ENCODE assay signal across 10 mouse cellular contexts in genomic region chr2:115579171-115579900, GRCm38 (mm10). TPM values are rescaled to one million over a fixed set of nuclear protein-coding genes. Genes with fewer than 3 reads are reported as not detected.
A peak's percentile ranks its signal among the peaks of the same experiment; 100 is the strongest.
DNase-seq lines count a peak whose midpoint lies in the region; ATAC-seq and TF ChIP-seq lines count a peak whose summit lies in the region.
"Had no signal": no experiment of that assay in that cellular context is flagged by ENCODE, and none has a peak within 500 bp of the region (broad histone marks: within the 10 kb centered on the region; RNA-seq: fewer than 3 reads in every experiment).

No protein-coding gene starts in this region.

- H3K27me3 ChIP-seq in testis, adult 2 months (ENCODE audit: control insufficient read depth, insufficient read depth, low read length), result no peaks in the 10 kb centered on the region
- H3K27me3 ChIP-seq in forebrain, postnatal 0 days (ENCODE audit: insufficient read depth, low read length), result no peaks in the 10 kb centered on the region
- no peaks in the 10 kb centered on the region for H3K27me3 ChIP-seq in liver, embryonic 14.5 days (ENCODE audit: control insufficient read depth, insufficient read depth, low read length)

- TF ChIP-seq POLR2A in testis, adult 2 months (IDR thresholded peaks at IDR 0.05; ENCODE audit: control insufficient read depth, low read depth, low read length), result no peak

- peak overlapping the region; percentile 36 for H3K4me2 ChIP-seq in forebrain, postnatal 0 days (ENCODE audit: low read depth)
- peak overlapping the region; percentile 86 for H3K4me2 ChIP-seq in liver, embryonic 14.5 days (ENCODE audit: low read depth)

- peaks cover 6% of the 10 kb centered on the region for H3K4me1 ChIP-seq in testis, adult 2 months (ENCODE audit: control insufficient read depth, insufficient read depth, low read length)
- peaks cover 6% of the 10 kb centered on the region; the same call in 1 of the 2 replicates for H3K4me1 ChIP-seq in forebrain, postnatal 0 days (ENCODE audit: insufficient read depth)
- peaks cover 9 to 19% of the 10 kb centered on the region in 2 experiments for H3K4me1 ChIP-seq in liver, embryonic 14.5 days (replicated peaks; ENCODE audit: control insufficient read depth in 2 of 2, insufficient read depth in 2 of 2, low read length in 1 of 2)

- H3K4me3 ChIP-seq in testis, adult 2 months (ENCODE audit: control insufficient read depth, low read depth, low read length), result peak overlapping the region; percentile 71
- H3K4me3 ChIP-seq in forebrain, postnatal 0 days (ENCODE audit: low read depth, low read length), result no peak overlapping the region
- H3K4me3 ChIP-seq in liver, embryonic 14.5 days (ENCODE audit: insufficient read depth in 1 of 2, low read depth in 2 of 2, low read length in 2 of 2), result peak overlapping the region; percentile 25 to 30; a peak in 2 of 4 replicates

- no peak for TF ChIP-seq EP300 in liver, embryonic 14.5 days (IDR thresholded peaks at IDR 0.05; ENCODE audit: low read depth)

- no peaks in the 10 kb centered on the region for H3K36me3 ChIP-seq in testis, adult 2 months (ENCODE audit: control insufficient read depth, insufficient read depth, low read length)
- H3K36me3 ChIP-seq in forebrain, postnatal 0 days (ENCODE audit: insufficient read depth), result no peaks in the 10 kb centered on the region
- H3K36me3 ChIP-seq in liver, embryonic 14.5 days (replicated peaks; ENCODE audit: control insufficient read depth, insufficient read depth, low read depth), result no peaks in the 10 kb centered on the region

- no peak for TF ChIP-seq CTCF in testis, adult 2 months (IDR thresholded peaks at IDR 0.05; ENCODE audit: control insufficient read depth, insufficient read depth, insufficient replicate concordance, low read depth, low read length)
- TF ChIP-seq CTCF in forebrain, postnatal 0 days (IDR thresholded peaks at IDR 0.05; ENCODE audit: low read depth), result no peak
- TF ChIP-seq CTCF in liver, embryonic 14.5 days (IDR thresholded peaks at IDR 0.05; ENCODE audit: low read depth), result no peak

- H3K9me3 ChIP-seq in forebrain, postnatal 0 days (ENCODE audit: low read length), result no peaks in the 10 kb centered on the region
- H3K9me3 ChIP-seq in liver, embryonic 14.5 days (ENCODE audit: control insufficient read depth, low read length), result no peaks in the 10 kb centered on the region

- no peak overlapping the region for H3K27ac ChIP-seq in testis, adult 2 months (ENCODE audit: control insufficient read depth, insufficient read depth, low read depth, low read length)
- no peak overlapping the region for H3K27ac ChIP-seq in forebrain, postnatal 0 days (ENCODE audit: low read depth, low read length)
- H3K27ac ChIP-seq in liver, embryonic 14.5 days, result no peak overlapping the region

- 11% methylated on average over 18 of the region's 18 CpGs for WGBS in forebrain, postnatal 0 days
- WGBS in liver, embryonic 14.5 days (ENCODE audit: insufficient replicate concordance), result 68% methylated on average over 18 of the region's 18 CpGs

- no peak for ATAC-seq in forebrain, postnatal 0 days
- ATAC-seq in liver, embryonic 14.5 days (ENCODE audit: insufficient read depth), result no peak
- ATAC-seq: activated CD4-positive, CD25-positive, alpha-beta regulatory T cell, adult 4 months had no signal

- H3K9ac ChIP-seq in forebrain, postnatal 0 days, result no peak overlapping the region
- peak overlapping the region; percentile 34 for H3K9ac ChIP-seq in liver, embryonic 14.5 days (replicated peaks)

- DNase-seq in testis, postnatal 10 days (ENCODE audit: low spot score), result no peak
- DNase-seq in forebrain, postnatal 0 days, result no peak
- no peak for DNase-seq in liver, embryonic 14.5 days (ENCODE audit: low read depth in 3 of 3, low spot score in 3 of 3)
- no peak for DNase-seq in urinary bladder, adult 2 months (ENCODE audit: low spot score)
- DNase-seq in ovary, postnatal 36 days (ENCODE audit: low spot score), result no peak
- no peak for DNase-seq in adrenal gland, postnatal 14 days
- DNase-seq: gastrocnemius, postnatal 25 days; thymus, postnatal 36 days had no signal

RNA-seq across cellular contexts. Expression of gene BC052040, which starts 2.2 kb away (rescaled TPM):
- polyA plus RNA-seq in testis, adult 2 months (2012; rRNA removed), result 1.8 and 2.5 TPM in 2 replicates
- total RNA-seq in forebrain, postnatal 0 days (2014; rRNA removed), result 12.5 and 12.7 TPM in 2 replicates
- 14.3 and 15.1 TPM in 2 replicates for polyA plus RNA-seq in forebrain, postnatal 0 days (2015; fragmentation: Nextera tagmentation; extraction: Ambion mirVana)
- 5.0 TPM in 2 replicates for polyA plus RNA-seq in liver, embryonic 14.5 days (2012; rRNA removed)
- 7.9 and 9.9 TPM in 2 replicates for polyA plus RNA-seq in liver, embryonic 14.5 days (2014; fragmentation: Nextera tagmentation; extraction: Ambion mirVana)
- polyA plus RNA-seq in urinary bladder, adult 2 months (2012; rRNA removed), result 6.8 and 7.9 TPM in 2 replicates
- total RNA-seq in adrenal gland, postnatal 14 days (2021), result 4.0 and 4.6 TPM in 2 replicates
